Mouse (Mus musculus) ES-E14 (cell line): ENCODE data around the gene Ltf. TPM values are rescaled to one million over a fixed set of nuclear protein-coding genes. Genes with fewer than 3 reads are reported as not detected.

ENCODE experiments used
- DNase-seq: peaks from one replicate; pipeline ENCODE4 v3.0.0-alpha.2; 2013; ENCODE audit warnings: low read depth, low spot score
- H3K27ac ChIP-seq: 2 replicates; pipeline ENCODE4 v1.5.1; 2012; ENCODE audit warnings: low read depth, mild to moderate bottlenecking, low read length, moderate library complexity, mixed read lengths; ENCODE audit not compliant: poor library complexity, insufficient read depth, severe bottlenecking
- H3K36me3 ChIP-seq: 2 replicates; pipeline ENCODE4 v1.6.1; 2012; ENCODE audit warnings: mild to moderate bottlenecking, low read length, moderate library complexity, mixed read lengths; ENCODE audit not compliant: control insufficient read depth, poor library complexity, insufficient read depth, severe bottlenecking
- H3K4me1 ChIP-seq, 2 experiments: fragments of 150-350 bp in 1 of 2; sonication (generic) in 1 of 2; 2 replicates each; pipeline ENCODE4 v1.6.1; 2012; ENCODE audit warnings: low read length in 2 of 2, mild to moderate bottlenecking in 1 of 2, mixed read lengths in 1 of 2; ENCODE audit not compliant: control insufficient read depth in 2 of 2, insufficient read depth in 2 of 2, poor library complexity in 1 of 2
- H3K4me3 ChIP-seq, 2 experiments: fragments of 150-350 bp in 1 of 2; sonication (generic) in 1 of 2; 2 replicates each; pipeline ENCODE4 v1.5.1; 2012; ENCODE audit warnings: low read length in 2 of 2, low read depth in 1 of 2, mild to moderate bottlenecking in 1 of 2, mixed read lengths in 1 of 2; ENCODE audit not compliant: insufficient read depth in 1 of 2, poor library complexity in 1 of 2, severe bottlenecking in 1 of 2
- H3K9ac ChIP-seq: 2 replicates; pipeline ENCODE4 v1.6.1; 2012; ENCODE audit warnings: low read depth, mild to moderate bottlenecking, low read length, mixed read lengths; ENCODE audit not compliant: poor library complexity, insufficient read depth, severe bottlenecking
- H3K9me3 ChIP-seq: fragments of 150-350 bp; sonication (generic); 2 replicates; pipeline ENCODE4 v1.6.1; 2012; ENCODE audit warnings: low read depth, mild to moderate bottlenecking, low read length; ENCODE audit not compliant: control insufficient read depth, insufficient read depth
- CHD2 ChIP-seq: IDR thresholded peaks from 2 replicates; pipeline ENCODE4 v1.6.1; 2014; ENCODE audit warnings: mild to moderate bottlenecking, low read depth, low read length, inconsistent platforms
- HCFC1 ChIP-seq: IDR thresholded peaks from 2 replicates; pipeline ENCODE4 v1.6.1; 2012; ENCODE audit warnings: low read length, inconsistent platforms, borderline replicate concordance; ENCODE audit not compliant: insufficient read depth
- MAFK ChIP-seq: IDR thresholded peaks from 2 replicates; pipeline ENCODE4 v1.6.1; 2014; ENCODE audit warnings: mild to moderate bottlenecking, low read depth, low read length, inconsistent platforms; ENCODE audit not compliant: insufficient read depth
- ZC3H11A ChIP-seq: IDR thresholded peaks from 2 replicates; pipeline ENCODE4 v1.6.1; 2012; ENCODE audit warnings: low read depth, mild to moderate bottlenecking, inconsistent platforms, low read length, borderline replicate concordance
- ZNF384 ChIP-seq: IDR thresholded peaks from 2 replicates; pipeline ENCODE4 v1.6.1; 2012; ENCODE audit warnings: low read depth, low read length, inconsistent platforms
- in situ Hi-C, 2 experiments: fragments of 600-800 bp; cut with MboI; formaldehyde crosslinking; loops; one replicate each; pipeline ENCODE4 v1.15.1; 2025; ENCODE audit warnings: low sequenced_read_pairs in 2 of 2, inconsistent platforms in 1 of 2; ENCODE audit not compliant: unreplicated experiment in 2 of 2
- total RNA-seq: library from RNA; depleted of rRNA; stranded (reverse); fragments of 300-350 nt; gene quantifications from 2 replicates; pipeline ENCODE4 v1.2.3, GENCODE M21; 2012

Gene Ltf
- total RNA-seq, 1 experiment, result not detected

- no peak for DNase-seq
- Histone ChIP-seq H3K27ac (no peak overlapping the region), H3K4me1 (peaks cover 0 to 8% of the 10 kb centered on the region in 2 experiments; a peak in 1 of 4 replicates), H3K36me3 (no peaks in the 10 kb centered on the region), H3K9me3 (no peaks in the 10 kb centered on the region), H3K4me3 (no peak overlapping the region), H3K9ac (no peak overlapping the region)
- in situ Hi-C loops, result no loop called here
- TF ChIP-seq MAFK (no peak), CHD2 (no peak), HCFC1 (no peak), ZNF384 (no peak), ZC3H11A (no peak)
Measured at GRCm38 (mm10) chr9:111054923-111055322, 35.9 kb downstream of the Ltf start.

GRCm38 (mm10) chr9:111055800-111056518, 36.9 kb downstream of the Ltf start:
- H3K9me3 ChIP-seq, result no peaks in the 10 kb centered on the region
- peak overlapping the region; percentile 47; the same call in 1 of the 2 replicates for H3K9ac ChIP-seq
- TF ChIP-seq ZNF384 (no peak), ZC3H11A (no peak), MAFK (no peak), CHD2 (no peak), HCFC1 (no peak)
- in situ Hi-C loops, result no loop called here
- peaks cover 0 to 8% of the 10 kb centered on the region in 2 experiments; a peak in 1 of 4 replicates for H3K4me1 ChIP-seq
- no peaks in the 10 kb centered on the region for H3K36me3 ChIP-seq
- no peak for DNase-seq
- H3K27ac ChIP-seq, result no peak overlapping the region
- peak overlapping the region; percentile 41 to 46; a peak in 3 of 4 replicates for H3K4me3 ChIP-seq

- no peak overlapping the region for H3K9ac ChIP-seq
- H3K27ac ChIP-seq, result no peak overlapping the region
- in situ Hi-C loops, result no loop called here
- no peaks in the 10 kb centered on the region for H3K36me3 ChIP-seq
- DNase-seq, result no peak
- TF ChIP-seq ZC3H11A (no peak), HCFC1 (no peak), CHD2 (no peak), ZNF384 (no peak), MAFK (no peak)
- no peak overlapping the region for H3K4me3 ChIP-seq
- peaks cover 0 to 8% of the 10 kb centered on the region in 2 experiments; a peak in 1 of 4 replicates for H3K4me1 ChIP-seq
- no peaks in the 10 kb centered on the region for H3K9me3 ChIP-seq
Measured at GRCm38 (mm10) chr9:111056519-111056797, 37.4 kb downstream of the Ltf start.

GRCm38 (mm10) chr9:111056798-111057543, 37.9 kb downstream of the Ltf start, which contains the start of gene Ccrl2:
Ccrl2 (minus strand) TSS chr9:111057519.
- no peaks in the 10 kb centered on the region for H3K36me3 ChIP-seq
- no peak within 1 kb of the TSS for H3K9ac ChIP-seq
- H3K9me3 ChIP-seq, result no peaks in the 10 kb centered on the region
- in situ Hi-C loops, result no loop called here
- peaks cover 0 to 8% of the 10 kb centered on the region in 2 experiments; a peak in 1 of 4 replicates for H3K4me1 ChIP-seq
- H3K4me3 ChIP-seq, result no peak within 1 kb of the TSS
- no peak for DNase-seq
- H3K27ac ChIP-seq, result no peak within 1 kb of the TSS; the same call in 1 of the 2 replicates
- TF ChIP-seq HCFC1 (no peak), ZNF384 (no peak), MAFK (no peak), CHD2 (no peak), ZC3H11A (no peak)
